Mouse (Mus musculus) layer of hippocampus, adult 2 months (tissue): ENCODE data around the gene Evi2b. TPM values are rescaled to one million over a fixed set of nuclear protein-coding genes. Genes with fewer than 3 reads are reported as not detected.

Experiments
- DNase-seq, 2 experiments: peaks; one replicate each; pipeline ENCODE4 v3.0.0; 2022; ENCODE audit warnings: low spot score in 2 of 2
- H3K27ac ChIP-seq: fragments of 200-600 bp; 2 replicates; pipeline ENCODE4 v1.8.1; 2022
- H3K4me3 ChIP-seq: fragments of 200-600 bp; 2 replicates; pipeline ENCODE4 v1.8.1; 2022; ENCODE audit warnings: mild to moderate bottlenecking
- CTCF ChIP-seq: fragments of 200-600 bp; conservative IDR thresholded peaks from 2 replicates; pipeline ENCODE4 v1.8.1; 2022; ENCODE audit warnings: antibody characterized with exemption, mild to moderate bottlenecking, moderate library complexity
- total RNA-seq, 2 experiments: library from RNA; stranded (reverse); gene quantifications; 2 replicates each; pipeline ENCODE4 v1.2.3; 2021

Gene Evi2b
- total RNA-seq, 2 experiments from 2014 or later = 0.37 to 0.38 TPM

DNA sequence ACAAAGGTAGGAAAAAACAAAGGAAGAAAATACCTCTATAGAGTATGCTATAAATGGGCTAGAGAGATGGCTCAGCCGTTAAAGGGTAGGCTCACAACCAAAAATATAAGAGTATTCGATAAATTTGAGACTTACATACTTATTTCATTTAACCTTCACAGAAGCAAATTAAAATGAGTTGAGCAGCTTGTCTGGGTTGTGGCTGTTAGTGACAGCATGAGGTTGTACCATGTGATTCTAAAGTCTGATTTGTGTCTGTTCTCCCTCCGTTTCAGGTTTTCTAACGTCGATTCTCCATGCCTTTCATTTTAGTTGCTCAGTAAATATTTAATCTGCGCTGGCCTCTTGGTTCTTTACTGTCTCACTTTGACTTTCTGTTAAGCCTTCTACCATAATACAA lies 4.3 kb downstream of the Evi2b start:
- no peak for DNase-seq
- TF ChIP-seq CTCF = no peak
- H3K27ac ChIP-seq = peak overlapping the region; percentile 71
- no peak overlapping the region; the same call in 1 of the 2 replicates for H3K4me3 ChIP-seq

DNA sequence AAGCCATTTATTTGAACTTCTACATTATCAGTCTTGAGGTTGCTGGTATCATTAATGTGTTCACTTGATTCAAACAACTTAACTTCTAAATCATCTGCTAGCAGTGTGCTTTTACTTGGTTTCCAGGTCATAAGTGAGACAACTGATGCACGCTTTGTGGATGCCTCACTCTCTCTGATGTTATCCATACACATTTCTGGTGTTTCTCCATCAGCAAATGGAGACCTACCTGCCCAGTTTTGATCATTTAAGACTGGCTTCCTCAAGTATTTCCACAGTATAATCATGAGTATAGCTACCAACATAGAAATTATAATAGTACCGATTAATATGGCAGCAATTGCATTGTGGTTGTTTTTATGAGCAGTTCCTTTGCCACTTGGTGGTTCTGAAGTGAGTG lies 7.8 kb downstream of the Evi2b start:
- Histone ChIP-seq H3K4me3 (no peak overlapping the region), H3K27ac (no peak overlapping the region)
- no peak for DNase-seq
- TF ChIP-seq CTCF = no peak

DNA sequence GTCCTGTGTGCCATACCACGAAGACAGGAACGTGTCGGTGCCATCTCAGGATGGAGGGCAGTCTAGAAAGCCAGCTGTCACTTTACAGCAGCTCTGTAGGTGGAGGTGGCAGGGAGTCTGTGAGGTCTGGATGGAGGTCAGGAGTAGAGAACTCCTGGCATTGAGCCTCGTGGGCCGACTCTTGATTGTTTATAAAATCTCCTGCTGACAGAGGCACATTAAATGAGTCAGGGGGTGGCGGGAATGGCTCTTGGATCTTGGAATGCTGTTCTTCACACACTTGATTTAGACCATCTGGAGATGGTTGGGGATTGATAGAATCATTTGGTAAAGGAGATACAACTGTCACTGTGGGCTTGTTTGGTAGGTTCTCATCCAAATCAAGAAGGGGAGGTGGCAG lies 8.2 kb downstream of the Evi2b start:
- no peak overlapping the region for H3K4me3 ChIP-seq
- DNase-seq = no peak
- no peak for TF ChIP-seq CTCF
- H3K27ac ChIP-seq = no peak overlapping the region

DNA sequence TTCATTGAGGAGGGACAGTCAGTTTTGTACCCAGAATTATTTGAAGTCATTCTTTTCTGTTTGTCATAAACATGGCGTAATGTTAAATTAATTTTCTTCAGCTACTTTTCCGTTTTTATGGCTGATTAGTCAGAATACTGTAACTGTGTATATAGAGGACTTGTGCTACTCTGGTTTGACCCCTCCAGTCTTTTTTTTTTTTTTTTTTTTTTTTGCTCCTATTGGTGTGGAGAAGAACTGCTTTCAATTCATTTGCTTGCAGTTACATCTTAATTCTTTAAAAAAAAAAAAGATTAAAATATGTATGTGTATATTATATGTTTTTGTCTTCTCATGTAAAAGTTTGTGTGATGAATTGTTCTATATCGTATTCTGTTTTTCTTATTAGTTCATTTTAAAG lies 11.6 kb downstream of the Evi2b start:
- no peak overlapping the region for H3K27ac ChIP-seq
- no peak for DNase-seq
- no peak overlapping the region for H3K4me3 ChIP-seq
- TF ChIP-seq CTCF = peak; percentile 43

DNA sequence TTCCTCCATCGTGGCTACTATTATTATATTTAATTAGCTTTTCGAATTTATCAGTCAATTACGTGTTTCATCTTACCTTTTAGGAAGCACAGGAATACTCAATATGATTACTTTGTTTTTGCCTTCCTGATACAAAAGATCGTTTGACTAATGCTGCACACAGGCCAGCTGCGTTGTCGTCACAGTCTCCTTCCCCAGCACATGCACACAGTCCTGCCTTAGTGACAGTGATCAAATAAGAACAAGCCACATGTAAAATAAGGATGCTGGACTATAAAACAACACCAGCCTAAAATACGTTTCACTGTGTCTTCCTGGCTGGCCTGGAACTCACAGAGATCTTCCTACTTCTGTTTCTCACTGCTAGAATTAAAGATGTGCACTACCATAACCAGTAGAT lies 19.1 kb downstream of the Evi2b start:
- H3K4me3 ChIP-seq = peak overlapping the region; percentile 58; the same call in 1 of the 2 replicates
- no peak for DNase-seq
- no peak for TF ChIP-seq CTCF
- H3K27ac ChIP-seq = peak overlapping the region; percentile 97

DNA sequence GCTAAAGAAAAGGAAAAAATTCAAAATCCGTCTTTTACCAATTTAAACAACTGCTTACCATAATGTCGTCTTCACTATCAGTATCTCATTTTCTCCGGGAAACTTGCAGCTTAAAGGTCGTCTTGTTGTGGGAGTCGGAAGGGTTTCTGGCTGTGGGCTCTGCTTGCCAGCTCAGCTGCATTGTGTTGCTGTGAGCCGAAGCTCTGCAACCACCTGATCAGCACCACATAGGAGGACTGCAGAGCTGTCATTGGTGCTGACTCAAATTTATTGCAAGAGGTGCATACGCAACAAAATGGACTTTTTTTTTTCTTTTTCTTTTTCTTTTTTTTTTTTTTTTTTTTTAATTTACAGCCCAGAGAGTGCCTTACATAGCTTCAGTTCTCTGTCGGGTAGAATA lies 19.7 kb downstream of the Evi2b start, which contains the start of gene Omg:
Gene Omg (minus strand): TSS at position 240 of the 400 bp plus-strand sequence.
- peak; percentile 60 to 84 for DNase-seq
- no peak for TF ChIP-seq CTCF
- H3K4me3 ChIP-seq = peak within 1 kb of the TSS; percentile 58
- H3K27ac ChIP-seq = peak within 1 kb of the TSS; percentile 97

DNA sequence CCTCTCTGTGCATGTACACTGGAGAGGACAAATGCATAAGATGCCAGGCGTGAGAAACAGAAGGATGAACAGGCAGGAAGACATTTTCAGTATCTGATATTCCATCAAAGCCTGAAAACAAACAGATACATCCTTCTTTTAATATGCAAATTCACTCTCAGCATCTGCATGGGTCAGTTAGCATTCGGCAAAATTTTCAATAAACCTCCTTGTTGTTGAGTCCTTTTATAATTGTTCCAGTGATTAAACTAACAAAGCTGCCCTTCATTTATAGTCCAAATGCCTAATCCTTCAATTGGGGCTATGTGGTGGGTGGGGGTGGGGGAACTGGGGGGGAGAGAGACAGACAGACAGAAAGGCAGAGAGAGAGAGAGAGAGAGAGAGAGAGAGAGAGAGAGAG lies 20.6 kb downstream of the Evi2b start:
- peak in 1 of 2 experiments; percentile 27 for DNase-seq
- peak overlapping the region; percentile 58 for H3K4me3 ChIP-seq
- no peak for TF ChIP-seq CTCF
- H3K27ac ChIP-seq = peak overlapping the region; percentile 97

DNA sequence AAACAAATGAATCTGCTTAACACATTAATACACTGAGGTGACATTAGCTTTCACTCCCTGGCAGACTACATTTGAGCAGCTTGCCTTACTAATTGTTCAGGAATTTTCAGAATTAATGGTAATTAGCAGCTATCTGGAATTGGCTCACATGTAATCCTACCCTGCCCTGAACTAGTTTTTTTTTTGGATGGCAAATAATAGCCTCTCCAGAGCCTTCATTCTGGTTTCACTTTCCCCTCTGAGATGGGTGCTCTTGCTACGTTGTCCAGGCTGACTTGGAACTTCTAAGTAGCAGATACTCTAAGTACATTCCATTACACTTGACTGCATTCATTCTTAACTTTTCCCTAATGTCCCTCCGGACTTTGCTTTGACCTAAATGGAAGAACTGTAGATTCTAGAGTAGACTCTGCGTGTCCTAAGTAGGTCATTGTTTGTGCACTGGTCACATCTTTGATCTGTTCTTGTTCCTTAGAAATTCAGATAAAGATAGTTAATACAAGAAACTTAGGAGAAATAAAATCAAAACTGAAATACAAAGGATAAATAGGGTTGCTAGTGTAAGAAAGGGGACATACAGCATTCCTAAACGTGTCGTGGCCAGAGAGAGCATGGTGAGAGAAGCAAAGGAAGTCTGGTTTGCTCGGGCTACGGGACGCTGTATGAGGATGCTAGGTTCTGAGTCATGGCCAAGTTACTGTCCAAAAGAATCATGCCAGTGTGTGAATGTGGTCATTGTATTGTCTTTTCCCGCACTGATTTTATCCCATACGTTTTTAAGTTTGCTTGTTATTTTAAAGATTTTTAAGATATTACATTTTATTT lies 28.4 kb downstream of the Evi2b start:
- no peak for TF ChIP-seq CTCF
- H3K27ac ChIP-seq = peak overlapping the region; percentile 72
- DNase-seq = peak in 1 of 2 experiments; percentile 29
- H3K4me3 ChIP-seq = peak overlapping the region; percentile 39

DNA sequence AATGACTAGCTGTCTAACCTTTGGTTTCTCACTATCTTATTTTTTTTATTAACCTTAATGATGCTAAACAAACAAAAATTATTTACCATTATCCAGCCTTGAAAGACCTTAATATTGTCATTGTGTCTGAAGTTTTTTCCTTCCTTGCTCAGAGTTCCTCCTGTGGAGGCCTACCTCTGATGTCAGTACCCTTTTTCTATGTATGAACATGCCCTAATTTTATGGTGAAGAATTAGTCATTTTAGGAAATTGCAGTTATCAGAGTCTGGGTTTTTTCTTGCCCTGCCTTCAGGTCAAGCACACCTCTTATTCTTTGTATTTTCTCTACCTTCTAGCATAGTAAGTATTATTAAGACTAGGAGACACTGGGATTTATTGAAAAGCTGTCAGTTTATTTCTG lies 38.8 kb downstream of the Evi2b start:
- H3K4me3 ChIP-seq = no peak overlapping the region
- no peak for DNase-seq
- no peak overlapping the region for H3K27ac ChIP-seq
- no peak for TF ChIP-seq CTCF

DNA sequence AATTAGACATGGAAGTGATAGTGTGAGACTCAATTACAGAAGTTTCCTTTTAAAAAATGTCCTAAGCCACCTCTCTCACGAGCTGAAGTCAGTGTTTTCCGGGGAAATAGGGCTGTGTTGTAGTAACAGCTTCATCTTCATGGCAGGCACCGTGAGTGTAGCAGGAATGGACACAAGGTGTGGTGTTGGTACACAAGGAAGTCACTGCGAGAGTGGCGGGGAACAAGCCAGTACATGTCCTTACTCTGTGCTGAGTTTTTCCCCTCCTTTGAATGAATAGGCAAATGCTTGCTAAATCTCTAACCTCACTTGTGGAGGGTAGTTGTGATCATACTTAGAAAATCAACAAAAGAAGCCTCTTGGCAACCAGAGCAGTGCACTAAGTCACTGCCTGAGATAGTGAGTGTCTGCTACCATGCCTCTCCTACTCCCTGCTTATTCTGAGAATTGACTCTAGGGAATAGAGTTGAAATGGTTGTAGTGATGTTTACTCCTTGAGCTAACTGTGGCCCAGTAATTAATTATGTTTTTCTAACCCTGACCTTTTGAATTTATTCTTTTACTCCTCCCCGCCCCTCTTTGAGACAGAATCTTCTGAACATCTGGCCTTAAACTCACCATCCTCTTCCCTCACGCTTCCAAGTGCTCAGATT lies 39.6 kb downstream of the Evi2b start:
- no peak overlapping the region for H3K4me3 ChIP-seq
- no peak for DNase-seq
- no peak overlapping the region for H3K27ac ChIP-seq
- no peak for TF ChIP-seq CTCF

DNA sequence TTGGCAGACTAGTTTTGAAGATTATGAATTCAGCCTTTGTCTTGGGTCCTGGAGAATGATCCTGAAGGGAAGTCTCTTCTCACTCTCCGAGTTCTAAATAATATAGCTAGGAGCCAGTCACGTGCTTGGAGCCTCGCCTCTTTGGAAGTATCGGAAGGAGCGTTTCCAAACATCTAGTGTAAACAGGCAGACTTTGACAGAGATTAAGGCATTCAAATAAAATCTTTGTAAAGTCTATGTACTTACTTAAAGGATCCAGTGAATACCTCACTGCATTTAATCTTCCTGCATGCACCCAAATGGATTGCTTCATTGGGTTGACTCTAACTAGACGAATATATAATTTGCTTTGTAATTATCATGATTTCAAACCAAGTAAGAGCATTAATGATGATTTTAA lies 40.2 kb downstream of the Evi2b start:
- no peak overlapping the region for H3K4me3 ChIP-seq
- DNase-seq = no peak
- no peak for TF ChIP-seq CTCF
- no peak overlapping the region for H3K27ac ChIP-seq

DNA sequence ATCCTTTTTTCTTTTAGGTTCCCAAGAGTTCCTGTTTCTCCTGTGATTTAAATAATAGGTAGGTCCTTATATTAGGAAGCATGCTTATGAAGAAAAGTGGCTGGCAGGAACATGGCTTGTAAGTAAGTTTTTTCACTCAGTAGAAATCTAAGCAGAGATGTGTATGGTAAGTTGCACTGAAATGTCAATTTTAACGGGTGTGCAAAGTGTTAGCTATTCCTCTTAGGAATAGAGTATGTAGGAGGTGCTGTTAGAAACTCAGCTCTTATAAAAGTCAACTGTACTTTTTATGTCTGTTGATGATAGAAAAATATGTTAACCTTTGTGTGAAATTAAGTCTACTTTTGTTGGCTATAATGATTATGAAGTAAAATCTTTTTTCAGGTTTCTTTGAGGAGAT lies 55.5 kb downstream of the Evi2b start:
- no peak for TF ChIP-seq CTCF
- no peak for DNase-seq
- H3K4me3 ChIP-seq = no peak overlapping the region
- no peak overlapping the region for H3K27ac ChIP-seq

Other genes starting within 250 kb of the Evi2b start
- not detected for gene Gm9964, start 226.9 kb downstream of the Evi2b start, total RNA-seq
- 100 to 1,000 TPM; 106 to 115 TPM for gene Nf1, start 184.1 kb downstream of the Evi2b start, total RNA-seq
- gene Omg, start 19.7 kb downstream of the Evi2b start, total RNA-seq = 10 to 100 TPM; 86.0 to 89.5 TPM
- gene Evi2, start 6.8 kb upstream of the Evi2b start, total RNA-seq = not detected
- gene Evi2a, start 6.8 kb upstream of the Evi2b start, total RNA-seq = 10 to 100 TPM; 17.3 to 21.2 TPM
- 100 to 1,000 TPM; 163 to 168 TPM for gene Rab11fip4, start 67.5 kb upstream of the Evi2b start, total RNA-seq